Mouse (Mus musculus) c-Kit-positive CD71-positive TER-119-positive erythroid progenitor cells, embryonic 14.5 days (primary cell): Measurements from ENCODE around the gene Max.

ENCODE experiments used
- DNase-seq: peaks from one replicate; pipeline ENCODE4 v3.0.0-alpha.2; 2013; ENCODE audit warnings: low spot score

Max gene

GRCm38 (mm10) chr12:76961932-76962891, at the start of gene Max:
Gene Max, minus strand, starts transcription at chr12:76962201.
- DNase-seq, result peak; percentile 97

- peak; percentile 32 for DNase-seq
Measured at GRCm38 (mm10) chr12:77011092-77011720, 49.2 kb upstream of the Max start.

- peak; percentile 20 for DNase-seq
Measured at GRCm38 (mm10) chr12:77009202-77010030, 47.4 kb upstream of the Max start.

- no peak for DNase-seq
Measured at GRCm38 (mm10) chr12:77004893-77005292, 42.9 kb upstream of the Max start.

GRCm38 (mm10) chr12:77002551-77003228, 40.7 kb upstream of the Max start:
- DNase-seq, result peak; percentile 47

- no peak for DNase-seq
Measured at GRCm38 (mm10) chr12:77001312-77001711, 39.3 kb upstream of the Max start.

- no peak for DNase-seq
Measured at GRCm38 (mm10) chr12:77000705-77001284, 38.8 kb upstream of the Max start.

GRCm38 (mm10) chr12:77000096-77000704, 38.2 kb upstream of the Max start:
- DNase-seq, result peak; percentile 68

- no peak for DNase-seq
Measured at GRCm38 (mm10) chr12:76994766-76995165, 32.8 kb upstream of the Max start.

- no peak for DNase-seq
Measured at GRCm38 (mm10) chr12:76992891-76993529, 31.0 kb upstream of the Max start.

GRCm38 (mm10) chr12:76982818-76983471, 20.9 kb upstream of the Max start:
- no peak for DNase-seq

GRCm38 (mm10) chr12:76979530-76979929, 17.5 kb upstream of the Max start:
- DNase-seq, result no peak

- no peak for DNase-seq
Measured at GRCm38 (mm10) chr12:76972669-76973068, 10.7 kb upstream of the Max start.

GRCm38 (mm10) chr12:76972241-76972640, 10.2 kb upstream of the Max start:
- DNase-seq, result no peak

GRCm38 (mm10) chr12:76971642-76972221, 9.7 kb upstream of the Max start:
- no peak for DNase-seq

- no peak for DNase-seq
Measured at GRCm38 (mm10) chr12:76965876-76966275, 3.9 kb upstream of the Max start.

GRCm38 (mm10) chr12:76965089-76965488, 3.1 kb upstream of the Max start:
- DNase-seq, result no peak

- no peak for DNase-seq
Measured at GRCm38 (mm10) chr12:76961052-76961931, 709 bp downstream of the Max start.
